Mouse (Mus musculus) layer of hippocampus, postnatal 10 days (tissue): ENCODE data around the gene Daam2. TPM values are rescaled to one million over a fixed set of nuclear protein-coding genes. Genes with fewer than 3 reads are reported as not detected.

Source experiments
- DNase-seq, 2 experiments: peaks; one replicate each; pipeline ENCODE4 v3.0.0; 2021; ENCODE audit warnings: low spot score in 2 of 2
- total RNA-seq, 2 experiments: library from RNA; stranded (reverse); gene quantifications; 2 replicates each; pipeline ENCODE4 v1.2.3; 2021

Daam2 gene
- total RNA-seq, 2 experiments from 2014 or later: 48.0 to 52.6 TPM

GRCm38 (mm10) chr17:49433071-49433470 lies 131.1 kb downstream of the Daam2 start:
- no peak for DNase-seq

DNA sequence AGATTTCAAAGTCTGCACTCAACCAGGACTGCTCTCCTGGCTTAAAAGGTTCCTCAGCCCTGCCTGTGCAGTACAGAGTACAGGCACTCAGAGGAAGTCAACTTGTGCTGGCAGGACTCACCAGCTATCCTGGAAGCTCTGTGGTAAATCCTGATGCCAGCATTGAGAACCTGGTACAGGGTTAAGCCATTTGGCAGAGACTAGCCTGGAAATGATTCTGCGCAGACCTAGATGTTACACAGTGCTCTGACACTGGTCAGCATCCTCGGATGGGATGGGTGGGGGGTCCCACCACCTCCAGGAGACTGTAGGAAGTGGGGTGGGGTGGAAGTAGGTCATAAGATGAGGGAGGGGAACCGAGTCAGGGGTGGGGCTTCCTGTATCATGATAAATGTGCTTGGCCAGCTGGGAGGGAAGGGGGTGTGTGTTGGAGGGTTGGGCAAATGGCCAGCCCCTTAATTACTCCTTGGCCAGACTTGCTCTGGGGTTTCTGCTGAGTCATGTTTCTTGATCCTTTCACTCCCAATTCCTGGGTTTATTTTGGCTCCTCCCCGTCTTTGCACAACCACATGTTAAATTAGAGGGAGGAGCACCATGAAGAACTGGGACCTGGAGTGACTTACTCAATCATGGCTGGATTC lies 132.0 kb downstream of the Daam2 start:
- no peak for DNase-seq

GRCm38 (mm10) chr17:49431176-49431575 lies 133.0 kb downstream of the Daam2 start:
- peak in 1 of 2 experiments; percentile 1 for DNase-seq

DNA sequence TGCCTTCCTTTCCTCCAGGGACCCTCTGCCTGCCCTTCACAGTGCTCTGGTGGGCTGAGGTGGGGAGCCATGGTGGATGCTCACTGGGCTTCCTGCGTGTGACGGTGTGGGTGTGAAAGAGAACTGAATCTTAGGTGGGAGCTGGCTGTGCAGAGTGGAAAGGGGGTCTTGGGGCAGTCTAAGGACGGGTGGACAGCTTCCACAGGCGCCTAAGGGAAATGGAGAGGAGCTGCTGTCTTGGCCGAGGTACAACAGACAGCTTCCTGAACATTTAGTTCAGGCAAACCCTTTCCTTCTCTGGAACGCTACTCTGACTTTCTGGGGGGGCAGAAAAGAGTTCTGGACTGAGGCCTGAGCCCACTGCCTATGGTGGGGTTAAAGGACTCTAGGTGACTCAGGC lies 134.0 kb downstream of the Daam2 start:
- DNase-seq: peak in 1 of 2 experiments; percentile 3

DNA sequence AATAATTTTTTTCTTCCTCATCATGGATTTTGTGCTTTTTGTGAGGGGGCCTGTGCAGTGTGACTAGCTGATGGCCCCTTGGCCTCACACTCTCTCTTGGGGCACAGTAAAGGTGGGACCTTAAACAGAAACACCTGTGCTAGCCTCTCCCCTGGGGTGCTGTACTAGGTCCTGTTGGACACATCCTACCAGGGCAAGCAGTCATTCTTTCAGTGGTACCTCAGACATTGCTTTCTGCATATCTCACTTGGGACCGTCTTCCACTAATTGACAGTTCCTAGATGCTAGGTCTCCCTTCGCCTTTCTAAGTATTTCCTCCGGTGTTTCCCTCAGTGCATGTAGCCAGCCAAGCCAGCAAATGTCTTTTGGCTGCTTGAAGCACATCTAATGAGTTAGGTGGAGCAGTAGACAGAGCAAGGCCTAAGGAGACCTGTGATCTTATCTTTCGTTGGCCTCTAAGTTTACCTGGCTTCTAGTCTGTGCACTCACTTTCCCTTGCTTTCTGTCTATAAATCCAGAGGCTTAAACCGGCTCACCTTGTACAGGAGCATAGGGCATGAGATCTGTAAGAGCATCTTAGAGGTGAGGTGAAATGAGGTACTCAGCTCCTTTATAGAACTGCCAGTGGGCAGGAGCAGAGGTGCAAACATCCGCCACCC lies 134.5 kb downstream of the Daam2 start:
- DNase-seq: peak in 1 of 2 experiments; percentile 2

DNA sequence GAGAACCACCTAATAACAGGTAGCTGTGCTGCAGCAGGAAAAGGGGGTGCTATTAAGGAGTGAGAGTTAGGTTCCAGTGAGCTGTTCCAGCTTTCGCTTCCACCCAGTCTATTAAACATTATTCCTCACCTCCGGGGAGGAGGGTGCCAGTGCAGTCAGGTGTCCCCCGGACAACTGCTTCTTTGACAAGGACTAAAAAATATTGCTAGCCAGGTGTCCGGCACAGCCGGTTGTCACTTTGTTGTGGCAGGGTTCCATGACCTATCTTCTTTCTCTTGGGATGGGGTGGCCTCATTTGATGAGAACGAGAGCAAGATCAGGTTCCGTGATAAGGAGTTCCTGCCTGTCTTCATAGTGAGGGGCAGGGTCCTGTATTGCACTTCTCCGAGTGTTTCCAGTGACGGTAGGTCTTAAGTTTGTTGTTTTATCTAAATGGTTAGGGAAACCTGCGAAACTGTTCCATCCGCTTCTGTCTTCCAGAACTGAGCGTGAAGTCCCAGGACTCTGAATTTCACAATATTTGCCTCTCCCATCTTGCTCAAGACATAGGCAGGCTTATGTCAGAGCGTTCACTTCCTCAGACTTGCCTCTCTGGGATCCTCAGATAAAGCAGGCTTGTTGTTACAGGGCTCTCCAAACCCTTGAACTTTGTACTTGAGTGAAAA lies 135.3 kb downstream of the Daam2 start:
- peak in 1 of 2 experiments; percentile 5 for DNase-seq

- DNase-seq: peak; percentile 91 to 93
Observed at GRCm38 (mm10) chr17:49428239-49428688, 135.9 kb downstream of the Daam2 start, which contains the start of gene Mocs1. Mocs1 (plus strand) TSS chr17:49428362.

DNA sequence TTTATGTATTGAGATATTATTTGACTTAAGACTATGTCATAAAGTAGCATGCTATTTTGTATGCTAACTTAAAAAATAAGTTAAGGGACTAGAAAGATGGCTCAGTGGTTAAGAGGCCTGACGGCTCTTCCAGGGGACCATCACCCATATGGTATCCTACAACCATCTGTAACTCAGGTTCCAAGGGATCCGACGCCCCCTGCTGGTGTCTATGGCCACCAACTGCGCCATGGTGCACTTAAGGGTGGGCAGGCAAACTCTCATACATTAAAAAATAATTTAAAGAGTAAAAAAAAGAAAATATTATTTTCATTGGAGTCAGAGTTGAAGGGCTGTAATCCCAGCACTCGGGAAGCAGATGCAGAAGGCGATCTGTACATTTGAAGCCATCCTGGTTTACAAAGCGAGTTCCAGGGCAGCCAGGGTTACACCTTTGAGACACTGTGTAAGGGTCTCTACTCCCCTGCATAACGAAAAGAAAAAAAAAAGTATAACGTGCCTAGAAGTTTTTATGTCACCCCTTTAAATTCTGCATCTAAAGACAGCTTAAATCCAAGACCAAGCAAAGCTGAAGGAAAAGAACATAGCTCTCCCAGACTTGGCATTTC lies 136.4 kb downstream of the Daam2 start:
- DNase-seq: no peak

GRCm38 (mm10) chr17:49423872-49424271 lies 140.3 kb downstream of the Daam2 start:
- no peak for DNase-seq

- DNase-seq: no peak
Observed at GRCm38 (mm10) chr17:49423067-49423325, 141.1 kb downstream of the Daam2 start.

GRCm38 (mm10) chr17:49422286-49423066 lies 141.7 kb downstream of the Daam2 start:
- DNase-seq: no peak

DNA sequence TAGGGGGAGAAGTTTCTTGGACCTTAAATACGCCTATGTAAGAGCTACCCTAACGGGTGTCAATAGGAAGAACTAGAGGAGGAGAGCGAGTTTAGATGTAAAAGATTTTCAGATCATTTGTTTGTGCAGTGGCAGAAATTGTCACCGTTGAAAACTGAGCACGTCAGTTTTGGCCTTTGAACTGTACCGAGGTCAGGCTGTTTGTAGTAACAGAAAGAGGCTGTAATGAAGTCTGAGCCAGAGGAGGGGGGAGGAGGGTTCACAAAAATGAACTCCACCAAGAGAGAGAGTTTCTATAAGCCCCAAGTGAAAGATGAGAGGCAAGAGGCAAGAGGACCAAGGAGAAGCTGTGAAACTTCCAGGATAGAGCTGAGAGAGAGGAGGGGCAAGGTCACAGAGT lies 144.3 kb downstream of the Daam2 start:
- DNase-seq: no peak

DNA sequence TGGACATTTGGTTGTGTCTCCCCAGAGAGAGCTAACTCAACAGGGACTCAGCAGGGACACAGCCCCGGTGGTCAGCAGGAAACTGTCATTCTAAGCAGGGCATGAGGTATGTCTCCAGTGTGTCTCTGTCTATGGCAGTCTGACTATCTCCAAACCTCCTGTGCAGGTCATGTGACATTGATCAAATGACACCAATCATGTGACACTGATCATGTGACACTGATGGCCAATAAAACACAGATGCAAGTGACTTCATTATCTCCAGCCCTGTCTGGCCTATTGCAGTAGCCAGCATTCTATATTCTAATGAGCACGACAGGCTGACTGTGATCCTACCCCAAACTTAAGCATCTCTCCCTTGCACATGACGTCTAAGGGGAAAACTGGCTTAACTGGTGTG lies 147.9 kb downstream of the Daam2 start:
- no peak for DNase-seq

DNA sequence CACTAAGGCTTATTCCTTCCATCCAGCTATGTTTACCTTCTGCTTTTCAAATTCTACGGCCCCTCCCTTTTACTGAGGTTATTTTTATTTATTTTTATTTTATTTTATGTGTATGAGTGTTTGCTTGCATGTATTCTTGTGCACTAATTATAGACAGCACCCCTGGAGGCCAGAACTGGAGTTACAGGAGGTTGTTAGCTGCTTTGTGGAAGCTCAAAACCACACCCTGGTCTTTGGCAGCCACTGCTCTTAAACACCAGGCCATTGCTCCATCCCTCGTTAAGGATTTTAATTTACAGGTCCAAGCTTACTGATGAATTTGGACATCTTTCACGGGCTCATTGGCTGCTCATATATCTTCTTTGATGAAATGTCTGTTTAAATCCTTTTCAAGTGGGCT lies 150.6 kb downstream of the Daam2 start:
- no peak for DNase-seq

DNA sequence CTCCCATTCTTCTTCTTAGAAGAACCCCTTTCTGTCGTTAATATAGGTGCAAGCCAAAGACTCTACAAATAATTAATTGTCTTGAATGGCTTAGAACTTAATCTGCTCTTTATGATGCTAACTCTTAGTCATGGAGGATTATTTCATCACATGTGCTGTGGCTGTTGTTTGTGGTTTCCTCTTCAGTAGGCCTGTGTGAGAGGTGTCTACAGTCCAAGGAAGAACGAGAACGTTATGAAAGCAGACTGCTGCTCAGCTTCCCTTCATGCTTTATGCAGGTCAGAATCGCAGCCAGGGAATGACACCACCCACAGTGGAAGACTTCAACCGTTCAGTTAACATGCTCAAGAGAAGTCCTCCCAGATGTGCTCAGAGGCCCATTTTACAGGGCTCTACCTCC lies 151.2 kb downstream of the Daam2 start:
- no peak for DNase-seq

Other genes with a start within 250 kb of the Daam2 start
- 10 to 100 TPM; 12.7 to 13.4 TPM for gene Mocs1, start 136.0 kb downstream of the Daam2 start, total RNA-seq
- gene Kif6, start 50.8 kb upstream of the Daam2 start, total RNA-seq: 1 to 10 TPM; 2.2 to 3.4 TPM